Mouse (Mus musculus) fat pad, adult 2 months (tissue): ENCODE data around the gene Unc93a2.
"Not testable (repeated sequence)": the region's sequence is repeated elsewhere in the genome, so short reads cannot be mapped to it uniquely, and the experiment has no call there.

Experiments used
- DNase-seq: peaks from one replicate; pipeline ENCODE4 v3.0.0-alpha.2; 2011; ENCODE audit warnings: low read depth, low spot score; ENCODE audit errors: extremely low read depth

The Unc93a2 gene

GRCm38 (mm10) chr17:7376951-7377700, 8.1 kb downstream of the Unc93a2 start:
- not testable (repeated sequence) for DNase-seq

DNA sequence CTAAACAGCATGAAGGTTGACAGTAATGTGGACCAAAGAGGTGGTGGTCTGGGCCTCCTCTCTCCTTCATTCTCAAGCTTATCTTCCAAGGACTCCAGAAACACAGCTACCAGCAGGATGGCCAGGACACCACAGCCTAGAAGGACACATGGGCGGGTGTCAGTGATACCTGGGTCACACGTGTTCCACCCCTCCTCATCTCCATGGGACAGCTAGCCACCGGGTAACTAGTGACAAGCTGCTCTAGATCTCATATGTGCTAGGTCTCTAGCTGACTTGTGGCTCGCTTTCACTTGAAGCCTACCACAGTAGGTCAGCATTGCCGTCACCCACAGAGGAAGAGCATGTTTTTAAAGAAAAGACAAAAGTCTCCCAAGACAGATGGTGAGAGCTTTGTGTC, 13.4 kb downstream of the Unc93a2 start, which contains the start of gene Gm49630:
TSS of gene Gm49630 (minus strand) at position 101 of the 400 bp plus-strand sequence.
- DNase-seq = not testable (repeated sequence)

GRCm38 (mm10) chr17:7369401-7369800, 15.9 kb downstream of the Unc93a2 start:
- DNase-seq = not testable (repeated sequence)

- DNase-seq = not testable (repeated sequence)
Observed at GRCm38 (mm10) chr17:7366676-7367374, 18.4 kb downstream of the Unc93a2 start.

DNA sequence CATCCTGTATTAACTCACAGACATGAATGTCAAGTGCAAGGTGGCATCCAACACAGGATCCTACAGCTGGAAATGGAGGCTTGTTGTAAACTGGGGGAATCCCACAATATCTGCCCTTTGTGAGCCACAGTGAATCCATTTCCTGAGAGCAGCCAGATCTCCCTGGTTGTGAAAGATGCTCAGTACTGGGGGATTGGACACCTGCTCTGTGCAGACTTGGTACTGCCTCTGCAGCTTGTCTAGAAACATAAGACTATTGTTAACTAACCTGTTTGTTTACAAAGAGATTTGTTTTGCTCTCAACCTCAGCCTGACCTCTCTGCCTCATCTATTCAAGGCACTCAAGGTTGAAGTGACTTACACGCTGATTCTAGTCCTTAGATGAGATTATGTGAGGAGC, 19.0 kb downstream of the Unc93a2 start:
- not testable (repeated sequence) for DNase-seq

DNA sequence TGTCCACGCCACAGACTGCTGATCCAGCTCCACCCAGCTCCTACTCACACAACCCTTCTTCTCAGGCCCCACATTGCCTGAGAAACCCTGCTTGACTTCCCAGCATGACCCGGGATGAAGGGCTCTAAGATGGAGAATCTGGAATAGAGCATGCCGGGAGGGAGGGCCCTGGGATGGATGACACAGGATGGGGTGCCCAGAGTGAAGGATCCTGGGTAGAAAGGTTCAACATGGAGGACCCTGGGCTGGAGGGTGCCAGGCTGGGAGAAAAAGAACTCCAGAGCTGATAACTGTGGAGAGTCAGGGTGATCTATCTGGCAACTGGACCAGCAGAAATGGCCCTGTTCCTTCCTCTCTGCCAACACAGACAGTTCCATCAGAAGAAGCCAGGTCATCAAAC, 19.6 kb downstream of the Unc93a2 start:
- not testable (repeated sequence) for DNase-seq

- not testable (repeated sequence) for DNase-seq
Observed at GRCm38 (mm10) chr17:7360749-7361465, 24.4 kb downstream of the Unc93a2 start.

GRCm38 (mm10) chr17:7359806-7360205, 25.5 kb downstream of the Unc93a2 start:
- DNase-seq = not testable (repeated sequence)

DNA sequence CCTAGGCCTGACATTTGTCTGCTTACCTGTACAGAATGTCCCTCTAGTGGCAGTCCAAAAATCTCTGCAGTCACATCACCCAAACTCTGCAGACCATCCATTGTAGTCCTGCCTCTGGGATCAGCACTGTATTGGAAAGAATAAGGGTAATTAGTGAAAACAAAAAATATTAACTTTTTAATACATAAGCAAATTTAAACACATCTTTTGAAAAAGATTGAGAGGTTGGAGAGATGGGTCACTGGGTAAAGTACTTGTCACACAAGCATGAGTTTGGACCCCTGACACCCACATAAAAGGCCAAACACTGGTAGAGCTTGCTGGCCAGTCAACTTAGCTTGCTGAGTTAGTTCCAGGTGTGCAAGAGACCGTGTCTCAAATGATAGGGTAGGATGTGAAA, 32.7 kb downstream of the Unc93a2 start, which contains the start of gene Ttll2:
TSS of gene Ttll2 (minus strand) at position 101 of the 400 bp plus-strand sequence.
- not testable (repeated sequence) for DNase-seq

GRCm38 (mm10) chr17:7348765-7349164, 36.5 kb downstream of the Unc93a2 start:
- DNase-seq = not testable (repeated sequence)

GRCm38 (mm10) chr17:7337381-7337780, 47.9 kb downstream of the Unc93a2 start:
- not testable (repeated sequence) for DNase-seq

- DNase-seq = not testable (repeated sequence)
Observed at GRCm38 (mm10) chr17:7332745-7333144, 52.5 kb downstream of the Unc93a2 start.

GRCm38 (mm10) chr17:7326415-7326814, 58.8 kb downstream of the Unc93a2 start:
- not testable (repeated sequence) for DNase-seq

- not testable (repeated sequence) for DNase-seq
Observed at GRCm38 (mm10) chr17:7324346-7324745, 60.9 kb downstream of the Unc93a2 start, which contains the start of gene Tcp10a. Tcp10a (plus strand) TSS chr17:7324646.

DNA sequence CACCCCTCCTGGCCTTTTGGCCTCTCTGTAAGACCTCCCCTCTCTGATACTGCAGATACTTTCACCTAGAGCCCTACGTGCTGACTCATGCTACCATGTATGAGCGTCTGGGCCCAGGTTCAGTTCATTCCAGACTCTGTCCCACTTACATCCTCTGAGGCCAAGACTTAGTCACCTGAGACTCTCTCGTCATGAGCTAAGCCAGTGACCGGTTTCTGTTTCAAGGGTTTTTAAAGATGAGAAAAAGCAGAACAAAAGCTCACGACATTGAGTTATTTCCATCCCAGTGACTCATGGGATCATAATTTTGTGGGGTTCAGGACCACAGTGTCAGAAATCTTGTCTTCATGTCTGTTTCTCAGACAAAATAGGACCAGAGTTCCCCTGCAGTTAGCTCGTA, 65.5 kb downstream of the Unc93a2 start:
- not testable (repeated sequence) for DNase-seq

GRCm38 (mm10) chr17:7315693-7316382, 69.4 kb downstream of the Unc93a2 start:
- DNase-seq = not testable (repeated sequence)
